Mouse (Mus musculus): ENCODE measurements around the gene Olfr18.
A peak's percentile ranks its signal among the peaks of the same experiment; 100 is the strongest.
"Not testable (repeated sequence)": the region's sequence is repeated elsewhere in the genome, so short reads cannot be mapped to it uniquely, and the experiment has no call there.

The Olfr18 gene

GRCm38 (mm10) chr9:20335994-20336393 lies at the start of gene Olfr18:
Gene Olfr18 (minus strand): TSS chr9:20336094.
- DNase-seq (ENCODE audit: low spot score), result no peak

GRCm38 (mm10) chr9:20385343-20385703 lies 49.4 kb upstream of the Olfr18 start:
- no peak for DNase-seq (ENCODE audit: low spot score)

DNA sequence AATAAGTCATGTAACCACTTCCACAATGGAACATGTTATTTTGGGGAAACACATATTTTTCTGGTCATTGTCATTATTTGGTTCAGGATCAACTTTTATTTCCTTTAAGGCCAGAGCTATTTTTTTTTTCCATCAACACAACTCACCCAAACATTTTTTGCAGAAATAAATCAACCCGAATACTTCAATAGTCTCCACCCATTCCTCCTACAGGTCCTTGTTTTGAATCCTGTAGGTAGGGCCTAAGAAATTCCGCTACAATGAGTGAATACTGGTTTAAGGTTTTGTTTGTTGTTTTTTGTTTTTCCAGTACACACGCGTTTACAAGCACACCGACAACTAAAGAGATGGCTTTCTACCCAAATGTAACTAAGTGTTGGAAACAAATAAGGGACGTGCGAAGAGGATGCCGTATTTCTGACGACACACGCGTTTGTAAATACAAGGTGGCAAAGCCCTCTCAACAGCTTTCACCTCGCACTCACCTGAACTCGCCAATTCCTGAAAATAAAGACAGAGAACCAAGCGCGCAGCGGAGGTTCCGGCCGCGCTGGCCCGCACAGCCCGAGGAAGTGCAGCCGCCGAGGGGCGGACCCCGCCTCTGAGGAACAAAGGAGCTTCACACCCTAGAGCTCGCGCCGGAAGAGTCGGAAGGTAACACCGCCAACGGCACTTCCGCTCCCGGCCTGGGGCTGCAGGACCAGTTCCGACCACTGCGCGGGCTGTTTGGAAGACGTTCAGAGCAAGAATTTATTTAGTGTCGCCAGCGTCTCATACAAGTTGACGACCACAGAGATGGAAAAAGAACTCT lies 48.8 kb upstream of the Olfr18 start, which contains the start of gene Zfp560:
Gene Zfp560, minus strand, starts transcription at position 646 of the 811 bp plus-strand sequence.
- DNase-seq (ENCODE audit: low spot score), result peak; percentile 72

- no peak for DNase-seq (ENCODE audit: low spot score)
Measured at GRCm38 (mm10) chr9:20383659-20384058, 47.8 kb upstream of the Olfr18 start.

GRCm38 (mm10) chr9:20374712-20375111 lies 38.8 kb upstream of the Olfr18 start:
- DNase-seq (ENCODE audit: low spot score), result no peak

GRCm38 (mm10) chr9:20367311-20367710 lies 31.4 kb upstream of the Olfr18 start:
- DNase-seq (ENCODE audit: low spot score), result no peak

DNA sequence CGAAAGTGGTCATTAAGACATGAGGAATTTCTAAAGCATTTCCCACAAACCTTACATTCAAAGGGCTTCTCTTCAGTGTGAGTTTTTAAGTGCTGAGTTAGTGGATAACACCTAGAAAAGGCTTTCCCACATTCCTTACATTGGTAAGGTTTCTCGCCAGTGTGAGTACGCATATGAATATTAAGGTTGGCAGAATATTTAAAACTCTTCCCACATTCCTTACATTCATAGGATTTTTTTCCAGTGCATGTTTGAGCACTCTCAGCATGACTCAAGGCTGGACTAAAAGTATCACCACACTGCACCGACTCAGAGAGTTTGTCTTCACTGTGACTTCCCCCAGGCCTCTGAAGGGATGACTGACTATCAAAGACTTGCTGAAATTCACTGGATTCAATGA lies 12.6 kb upstream of the Olfr18 start:
- no peak for DNase-seq (ENCODE audit: low spot score)

- no peak for DNase-seq (ENCODE audit: low spot score)
Measured at GRCm38 (mm10) chr9:20298232-20298631, 37.7 kb downstream of the Olfr18 start, which contains the start of gene Olfr873. Gene Olfr873 (plus strand): TSS chr9:20298532.

DNA sequence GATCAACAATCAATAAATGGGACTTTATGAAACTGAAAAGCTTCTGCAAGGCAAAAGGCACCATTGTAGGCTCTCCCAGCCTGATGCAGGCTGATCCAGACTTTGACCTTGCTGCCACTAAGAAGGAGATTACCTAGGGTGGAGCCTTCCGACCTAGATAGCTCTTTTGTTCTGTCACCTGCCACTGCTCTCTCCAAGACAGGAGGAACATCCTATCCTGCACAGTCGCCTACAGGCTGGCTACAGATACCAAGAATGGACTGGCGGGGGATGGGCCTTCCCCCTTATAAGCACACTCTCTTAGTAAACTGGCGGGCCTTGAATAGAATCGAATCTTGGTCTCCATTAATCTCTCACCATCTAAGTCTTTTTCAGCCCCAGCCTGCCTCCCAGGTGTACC lies 40.3 kb downstream of the Olfr18 start:
- not testable (repeated sequence) for DNase-seq (ENCODE audit: low spot score)

GRCm38 (mm10) chr9:20282051-20282450 lies 53.8 kb downstream of the Olfr18 start, which contains the start of gene Olfr39:
Gene Olfr39 (plus strand): TSS chr9:20282351.
- DNase-seq (ENCODE audit: low spot score), result no peak
